Mouse (Mus musculus): ENCODE data around the gene Cym.

Gene Cym

DNA sequence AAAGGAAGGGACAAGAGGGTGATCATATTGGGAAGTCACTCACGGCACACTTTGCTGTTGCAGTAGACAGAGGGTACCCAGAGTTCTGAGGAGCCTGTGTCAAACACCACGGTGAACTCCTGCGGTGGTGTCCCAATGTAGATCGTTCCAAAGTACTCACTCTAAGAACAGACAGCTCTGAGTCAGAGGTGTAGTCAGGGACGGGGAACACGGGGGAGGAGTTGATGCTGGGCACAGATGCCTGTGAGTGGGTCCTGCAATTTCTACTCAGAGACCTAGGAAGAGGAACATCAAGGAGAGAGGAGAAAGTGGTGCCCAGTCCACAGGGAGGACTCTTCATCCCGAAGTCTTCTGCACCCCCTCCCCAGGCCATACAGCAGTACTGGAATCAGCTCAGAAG, 3.0 kb downstream of the Cym start:
- DNase-seq, result no peak

GRCm38 (mm10) chr3:107217101-107217480, 4.4 kb downstream of the Cym start:
- no peak for DNase-seq

- no peak for DNase-seq
These were observed 5.0 kb downstream of the Cym start for GRCm38 (mm10) chr3:107216400-107217100.

DNA sequence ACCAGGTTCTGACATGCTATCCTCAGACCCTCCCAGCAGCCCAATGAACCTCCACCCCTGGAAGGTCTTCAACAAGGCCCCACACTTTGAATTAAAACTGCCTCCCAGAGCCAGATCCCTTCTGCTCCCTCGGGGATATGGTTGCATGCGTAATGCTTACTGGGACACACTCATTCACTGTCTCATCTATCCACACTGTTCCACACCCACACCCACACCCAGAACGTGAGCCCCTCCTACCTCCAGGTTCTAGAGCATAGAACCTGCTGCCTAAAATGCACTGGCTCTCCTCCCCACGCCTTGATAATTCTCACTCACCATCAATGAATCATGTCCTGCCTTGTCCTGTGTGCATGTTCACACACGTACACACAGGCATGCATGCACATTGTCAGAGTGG, 6.9 kb downstream of the Cym start:
- DNase-seq, result no peak

- DNase-seq, result no peak
These were observed 13.8 kb downstream of the Cym start for GRCm38 (mm10) chr3:107207625-107208253.

GRCm38 (mm10) chr3:107206490-107207150, 14.9 kb downstream of the Cym start:
- DNase-seq, result no peak

DNA sequence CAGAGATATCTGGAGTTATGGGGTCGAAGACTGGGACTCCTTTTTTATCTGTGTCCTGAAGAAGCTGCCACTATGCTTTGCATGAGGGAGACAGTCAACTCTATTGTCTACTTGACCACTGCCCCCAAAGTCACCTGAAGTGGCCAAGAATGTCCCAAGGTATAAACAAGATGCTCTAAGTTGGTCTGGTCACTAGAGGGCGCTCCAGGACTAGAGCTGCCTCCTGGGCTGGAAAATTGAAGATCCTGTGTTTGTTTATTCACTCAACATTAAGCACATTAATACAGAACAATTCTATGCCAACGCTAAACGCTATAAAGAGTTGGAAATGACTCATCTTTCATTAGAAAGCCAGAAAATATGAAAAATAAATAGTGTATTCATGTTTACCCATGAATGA, 15.5 kb downstream of the Cym start:
- DNase-seq, result peak; percentile 56

- DNase-seq, result no peak
These were observed 16.4 kb downstream of the Cym start for GRCm38 (mm10) chr3:107205170-107205569.

DNA sequence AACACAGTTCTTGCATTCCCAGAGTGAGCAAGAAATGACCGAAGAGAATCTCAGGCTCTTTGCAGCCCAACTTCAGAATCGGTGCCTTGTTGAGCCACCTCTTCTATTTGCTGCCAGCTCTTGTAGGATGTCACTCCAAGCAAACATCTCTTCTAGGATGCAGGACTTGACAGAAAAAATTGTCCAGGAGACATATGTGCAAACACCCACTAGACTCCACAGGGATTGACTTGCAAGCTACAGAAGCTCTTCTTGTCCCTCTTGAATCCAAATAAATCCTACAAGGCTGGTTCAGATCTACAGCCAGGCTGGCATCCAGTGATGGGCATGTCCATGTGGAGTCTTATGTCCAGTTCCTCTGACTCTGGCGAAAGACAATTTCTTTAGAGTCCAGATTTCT, 17.1 kb downstream of the Cym start:
- DNase-seq, result no peak

DNA sequence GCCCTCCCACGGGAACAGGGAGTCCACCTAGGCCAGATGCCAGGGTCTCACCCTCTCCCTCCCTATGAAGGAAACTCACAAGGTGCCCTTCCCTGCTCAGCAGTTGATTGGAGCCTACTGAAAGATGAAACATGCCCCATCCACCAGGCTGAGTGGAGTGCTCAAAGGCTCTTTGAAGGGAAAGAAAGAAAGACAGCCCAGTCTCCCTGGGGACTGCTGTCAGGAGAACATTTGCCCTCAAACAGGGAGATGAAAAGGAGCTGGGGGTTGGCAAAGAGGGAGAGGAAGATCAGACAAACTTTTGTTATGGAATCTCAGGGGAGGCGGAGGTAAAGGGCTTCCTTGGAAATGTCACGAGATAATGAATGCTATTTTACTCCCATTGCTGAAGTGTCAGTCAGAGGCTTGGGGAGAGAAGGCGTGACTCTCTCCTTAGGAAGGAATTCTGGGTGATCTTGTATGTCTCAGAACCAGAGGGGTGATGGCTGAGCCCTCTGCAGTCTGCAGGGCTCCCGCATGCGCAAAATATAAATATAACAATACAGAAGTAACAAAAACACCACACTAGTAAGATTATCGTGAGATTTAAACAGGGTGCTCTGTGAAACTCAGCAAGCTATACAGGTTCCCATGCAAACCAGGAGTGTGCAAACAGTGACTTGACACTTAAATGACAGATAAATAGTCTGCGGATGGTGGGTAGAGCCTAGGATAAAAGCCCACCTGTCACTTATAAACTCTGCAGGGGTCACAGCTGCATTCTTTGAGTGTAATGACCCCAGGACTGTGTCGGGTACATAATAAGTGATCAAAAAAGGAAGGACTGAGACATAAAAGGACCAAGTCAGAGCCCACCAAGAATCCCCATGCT, 20.0 kb downstream of the Cym start:
- DNase-seq, result no peak

- peak; percentile 67 for DNase-seq
These were observed 33.2 kb downstream of the Cym start for GRCm38 (mm10) chr3:107188226-107188899.

GRCm38 (mm10) chr3:107187022-107187421, 34.5 kb downstream of the Cym start:
- DNase-seq, result no peak

DNA sequence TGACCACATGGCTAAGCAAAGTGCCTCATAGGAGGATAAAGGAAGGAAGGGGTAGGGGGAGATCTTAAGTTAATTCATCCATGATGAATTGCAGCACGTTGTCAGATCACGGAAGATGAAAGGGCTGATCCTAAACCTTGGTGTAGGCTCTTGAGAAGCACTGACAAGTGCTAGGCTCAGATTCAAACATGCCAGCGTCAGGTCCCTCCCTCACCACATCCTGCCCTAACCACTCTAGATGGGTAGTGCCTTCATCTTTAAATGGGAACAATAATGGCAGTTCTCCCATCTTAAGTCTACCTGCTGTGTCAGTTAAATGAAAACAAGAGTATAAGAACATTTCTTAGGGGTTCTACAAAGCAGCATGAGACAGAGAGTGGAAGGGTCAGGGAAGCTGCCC, 35.9 kb downstream of the Cym start:
- DNase-seq, result no peak

DNA sequence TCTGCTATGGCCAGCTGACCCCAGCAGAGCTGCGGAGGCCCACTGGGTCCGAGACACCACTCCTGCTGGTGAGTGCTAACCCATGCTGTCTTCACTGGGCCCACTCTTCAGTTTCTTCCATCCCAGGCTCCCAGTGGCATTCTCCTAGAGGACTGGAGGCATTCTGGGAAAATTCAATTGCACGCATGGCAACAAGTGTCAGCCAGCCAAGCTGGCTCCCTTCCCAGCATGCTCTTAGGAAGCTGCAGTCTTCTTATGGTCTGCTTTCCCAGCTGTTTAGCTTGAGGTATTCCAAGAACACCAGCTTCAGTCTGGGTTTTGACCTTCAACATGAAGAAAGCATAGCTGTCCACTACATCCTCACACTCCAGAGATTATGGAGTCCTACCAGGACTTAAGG, 38.4 kb downstream of the Cym start:
- DNase-seq, result no peak

DNA sequence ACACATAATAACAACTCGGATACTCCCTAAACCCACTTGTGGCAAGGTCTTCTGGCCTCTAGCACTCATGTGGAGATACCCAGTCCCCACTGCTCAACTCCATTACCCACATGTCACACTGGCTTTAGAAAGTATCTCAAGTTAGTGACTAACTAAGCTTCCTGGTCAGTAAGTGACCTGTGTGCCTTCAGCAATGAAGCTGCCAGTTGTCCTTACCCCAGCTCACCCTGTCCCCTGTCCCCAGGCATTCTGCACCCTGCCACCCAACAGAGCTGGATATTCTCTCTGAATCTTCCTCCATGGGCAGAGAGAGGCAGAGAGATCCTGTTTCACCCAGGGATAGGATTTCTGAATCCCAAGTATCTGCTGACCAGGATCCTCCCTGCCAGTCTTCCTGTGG, 38.8 kb downstream of the Cym start, which contains the start of gene Kcna10:
TSS of gene Kcna10 (plus strand) at position 301 of the 400 bp plus-strand sequence.
- DNase-seq, result no peak

- no peak for DNase-seq
These were observed 40.7 kb downstream of the Cym start for GRCm38 (mm10) chr3:107180860-107181259.

- peak; percentile 73 for DNase-seq
These were observed 45.0 kb downstream of the Cym start for GRCm38 (mm10) chr3:107176501-107176900.

DNA sequence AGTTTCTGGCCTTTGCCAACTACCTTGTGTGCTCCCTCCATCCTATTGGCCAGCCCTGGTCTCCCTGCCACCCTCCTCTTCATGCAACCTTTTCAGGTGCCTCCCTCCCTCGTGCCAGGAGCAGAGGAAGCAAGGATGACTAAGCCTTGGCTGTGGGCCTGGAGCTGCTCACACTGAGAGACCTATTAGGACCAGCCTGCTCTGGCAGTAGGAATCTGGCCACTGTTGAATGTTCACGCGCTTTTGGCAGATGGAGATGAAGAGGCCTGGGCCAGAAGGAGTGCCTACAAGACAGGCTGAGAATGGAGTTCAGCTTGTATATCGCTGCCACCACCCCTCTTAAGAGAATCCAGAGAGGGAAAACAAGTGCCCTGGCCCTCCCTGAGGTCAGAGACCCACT, 46.0 kb downstream of the Cym start:
- peak; percentile 98 for DNase-seq

DNA sequence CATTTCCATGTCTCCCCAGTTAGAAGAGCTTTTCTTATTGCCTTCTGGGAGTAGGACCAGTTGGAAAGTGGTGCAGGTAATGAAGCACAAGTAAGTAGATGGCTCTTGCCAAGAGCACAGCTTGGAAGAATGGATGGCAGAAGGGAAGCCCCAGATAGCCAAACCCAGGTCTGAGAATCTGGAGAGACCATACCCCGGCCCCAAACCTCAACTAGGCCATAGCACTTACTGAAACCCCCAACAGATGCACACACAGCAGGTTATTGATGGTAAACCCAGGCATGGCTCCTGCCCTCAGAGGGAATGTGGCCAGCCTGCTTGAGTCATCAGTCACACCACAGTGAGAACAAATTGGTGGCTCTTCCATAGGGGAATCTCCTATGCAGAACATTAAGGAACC, 49.0 kb downstream of the Cym start:
- DNase-seq, result peak; percentile 90

GRCm38 (mm10) chr3:107171964-107172363, 49.6 kb downstream of the Cym start:
- DNase-seq, result no peak

GRCm38 (mm10) chr3:107169552-107169951, 52.0 kb downstream of the Cym start:
- no peak for DNase-seq

DNA sequence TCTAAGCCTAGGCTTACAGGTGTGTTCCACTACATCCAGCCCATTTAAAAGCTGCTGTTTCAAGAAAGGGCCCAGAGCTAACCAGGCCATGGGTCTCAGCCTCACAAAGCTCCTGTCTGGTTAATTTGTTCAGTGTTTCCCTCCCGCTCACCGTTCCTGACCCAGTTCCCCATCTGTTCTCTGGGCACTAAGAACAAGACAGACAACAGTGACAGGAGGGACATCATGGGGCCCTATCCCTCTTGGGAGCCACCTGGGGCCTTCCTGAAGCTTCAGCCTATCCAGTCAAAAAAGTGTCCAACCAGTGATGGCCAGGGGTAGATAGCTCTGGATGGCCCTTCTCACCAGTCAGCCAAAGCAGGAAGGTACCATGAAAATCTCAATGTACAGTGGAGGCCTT, 58.8 kb downstream of the Cym start:
- DNase-seq, result peak; percentile 69
